Comparison of ENCODE assay signal across 16 mouse cellular contexts in genomic region chr1:135561282-135561681, GRCm38 (mm10). TPM values are rescaled to one million over a fixed set of nuclear protein-coding genes. Genes with fewer than 3 reads are reported as not detected.
A peak's percentile ranks its signal among the peaks of the same experiment; 100 is the strongest.
DNase-seq lines count a peak whose midpoint lies in the region; ATAC-seq lines count a peak whose summit lies in the region.
"Had no signal": no experiment of that assay in that cellular context is flagged by ENCODE, and none has a peak within 500 bp of the region (broad histone marks: within the 10 kb centered on the region; RNA-seq: fewer than 3 reads in every experiment).

No protein-coding gene starts in this region.

- H3K9me3 ChIP-seq in hindbrain, embryonic 11.5 days (ENCODE audit: control insufficient read depth, low read length) = no peaks in the 10 kb centered on the region
- H3K9me3 ChIP-seq in hindbrain, embryonic 12.5 days (replicated peaks) = no peaks in the 10 kb centered on the region
- no peaks in the 10 kb centered on the region for H3K9me3 ChIP-seq in neural tube, embryonic 13.5 days
- H3K9me3 ChIP-seq in forebrain, embryonic 14.5 days (replicated peaks; ENCODE audit: control insufficient read depth, low read length) = no peaks in the 10 kb centered on the region
- no peaks in the 10 kb centered on the region for H3K9me3 ChIP-seq in neural tube, embryonic 15.5 days (replicated peaks)
- H3K9me3 ChIP-seq: stomach, embryonic 15.5 days had no signal

- H3K4me3 ChIP-seq in hindbrain, embryonic 11.5 days (ENCODE audit: low read depth, low read length) = no peak overlapping the region
- no peak overlapping the region for H3K4me3 ChIP-seq in hindbrain, embryonic 12.5 days
- H3K4me3 ChIP-seq in neural tube, embryonic 13.5 days = no peak overlapping the region
- no peak overlapping the region for H3K4me3 ChIP-seq in forebrain, embryonic 14.5 days (ENCODE audit: low read depth, low read length)
- no peak overlapping the region for H3K4me3 ChIP-seq in neural tube, embryonic 15.5 days (replicated peaks)
- H3K4me3 ChIP-seq: gastrocnemius, adult 2 months; stomach, embryonic 15.5 days had no signal

- peaks cover 18% of the 10 kb centered on the region for H3K4me1 ChIP-seq in hindbrain, embryonic 11.5 days (replicated peaks; ENCODE audit: control insufficient read depth, insufficient read depth, low read length)
- H3K4me1 ChIP-seq in hindbrain, embryonic 12.5 days = peaks cover 60% of the 10 kb centered on the region
- H3K4me1 ChIP-seq in neural tube, embryonic 13.5 days (replicated peaks) = peaks cover 89% of the 10 kb centered on the region
- H3K4me1 ChIP-seq in forebrain, embryonic 14.5 days (ENCODE audit: control insufficient read depth, insufficient read depth, low read length) = peaks cover 62% of the 10 kb centered on the region
- H3K4me1 ChIP-seq in neural tube, embryonic 15.5 days = peaks cover 84% of the 10 kb centered on the region

- H3K36me3 ChIP-seq in hindbrain, embryonic 11.5 days (ENCODE audit: control insufficient read depth, insufficient read depth, low read length) = no peaks in the 10 kb centered on the region
- H3K36me3 ChIP-seq in hindbrain, embryonic 12.5 days = no peaks in the 10 kb centered on the region
- H3K36me3 ChIP-seq in neural tube, embryonic 13.5 days = 0 out of 2 replicates have a peak, but pooled peaks cover 3% of the 10 kb centered on the region
- no peaks in the 10 kb centered on the region for H3K36me3 ChIP-seq in forebrain, embryonic 14.5 days (ENCODE audit: control insufficient read depth, insufficient read depth, low read length)
- no peaks in the 10 kb centered on the region for H3K36me3 ChIP-seq in neural tube, embryonic 15.5 days
- H3K36me3 ChIP-seq: stomach, embryonic 15.5 days had no signal

- 32% methylated on average over 5 of the region's 6 CpGs for WGBS in hindbrain, embryonic 11.5 days
- 31% methylated on average over 6 of the region's 6 CpGs for WGBS in hindbrain, embryonic 12.5 days
- 48% methylated on average over 6 of the region's 6 CpGs for WGBS in neural tube, embryonic 13.5 days
- WGBS in forebrain, embryonic 14.5 days = 11% methylated on average over 6 of the region's 6 CpGs
- WGBS in neural tube, embryonic 15.5 days = 43% methylated on average over 6 of the region's 6 CpGs

- 0 out of 2 replicates have a peak overlapping the region, but pooled peaks have one; percentile 24 for H3K27ac ChIP-seq in hindbrain, embryonic 11.5 days (ENCODE audit: low read depth, low read length)
- no peak overlapping the region for H3K27ac ChIP-seq in hindbrain, embryonic 12.5 days
- H3K27ac ChIP-seq in neural tube, embryonic 13.5 days (replicated peaks) = peak overlapping the region; percentile 67
- H3K27ac ChIP-seq in forebrain, embryonic 14.5 days (ENCODE audit: low read depth, low read length) = peak overlapping the region; percentile 80
- 0 out of 2 replicates have a peak overlapping the region, but pooled peaks have one; percentile 13 for H3K27ac ChIP-seq in neural tube, embryonic 15.5 days (replicated peaks)
- H3K27ac ChIP-seq: gastrocnemius, adult 2 months; stomach, embryonic 15.5 days had no signal

- intact Hi-C loops in gastrocnemius, postnatal 36 days (cut with DNase I) = no loop called here

- no peak for ATAC-seq in hindbrain, embryonic 11.5 days (ENCODE audit: low FRiP score)
- no peak for ATAC-seq in hindbrain, embryonic 12.5 days (ENCODE audit: low FRiP score)
- ATAC-seq in neural tube, embryonic 13.5 days (ENCODE audit: low read depth) = no peak
- peak; percentile 43 for ATAC-seq in forebrain, embryonic 14.5 days
- no peak for ATAC-seq in neural tube, embryonic 15.5 days (ENCODE audit: low FRiP score)
- ATAC-seq: intestine, embryonic 16.5 days had no signal

- no peak overlapping the region for H3K4me2 ChIP-seq in hindbrain, embryonic 11.5 days (replicated peaks; ENCODE audit: low read depth, low read length)
- H3K4me2 ChIP-seq in hindbrain, embryonic 12.5 days (replicated peaks) = no peak overlapping the region
- H3K4me2 ChIP-seq in neural tube, embryonic 13.5 days = no peak overlapping the region
- H3K4me2 ChIP-seq in forebrain, embryonic 14.5 days (ENCODE audit: low read length) = no peak overlapping the region
- H3K4me2 ChIP-seq in neural tube, embryonic 15.5 days = no peak overlapping the region
- H3K4me2 ChIP-seq: lung, embryonic 14.5 days; stomach, embryonic 15.5 days had no signal

- no peak for DNase-seq in hindbrain, embryonic 11.5 days (ENCODE audit: low spot score)
- DNase-seq in neural tube, embryonic 10.5 days (ENCODE audit: extremely low spot score, low spot score) = no peak
- DNase-seq in forebrain, embryonic 14.5 days (ENCODE audit: low spot score) = peak; percentile 58
- no peak for DNase-seq in gastrocnemius, postnatal 36 days
- DNase-seq: B cell, adult 2 months; cerebellum, adult 9-10 months; embryo, embryonic 11 days; gastrocnemius, adult 2 months; heart, postnatal 14 days; liver; lung, embryonic 14.5 days had no signal

- H3K9ac ChIP-seq in hindbrain, embryonic 11.5 days (ENCODE audit: low read depth, low read length) = no peak overlapping the region
- no peak overlapping the region for H3K9ac ChIP-seq in hindbrain, embryonic 12.5 days
- no peak overlapping the region for H3K9ac ChIP-seq in neural tube, embryonic 13.5 days
- peak overlapping the region; percentile 32 for H3K9ac ChIP-seq in forebrain, embryonic 14.5 days (ENCODE audit: low read length)
- H3K9ac ChIP-seq in neural tube, embryonic 15.5 days (replicated peaks) = no peak overlapping the region
- H3K9ac ChIP-seq: lung, embryonic 14.5 days; stomach, embryonic 15.5 days had no signal

- no peaks in the 10 kb centered on the region for H3K27me3 ChIP-seq in hindbrain, embryonic 11.5 days (ENCODE audit: control insufficient read depth, insufficient read depth, low read length)
- H3K27me3 ChIP-seq in hindbrain, embryonic 12.5 days = no peaks in the 10 kb centered on the region
- H3K27me3 ChIP-seq in neural tube, embryonic 13.5 days = no peaks in the 10 kb centered on the region
- H3K27me3 ChIP-seq in forebrain, embryonic 14.5 days (replicated peaks; ENCODE audit: control insufficient read depth, insufficient read depth, low read length) = no peaks in the 10 kb centered on the region
- H3K27me3 ChIP-seq in neural tube, embryonic 15.5 days (replicated peaks) = no peaks in the 10 kb centered on the region
- H3K27me3 ChIP-seq: stomach, embryonic 15.5 days had no signal

RNA-seq across cellular contexts. Expression of gene Nav1, which starts 45.8 kb away (rescaled TPM):
- 16.9 and 21.0 TPM in 2 replicates for polyA plus RNA-seq in hindbrain, embryonic 11.5 days (2014; fragmentation: Nextera tagmentation; extraction: Ambion mirVana)
- 35.9 and 41.0 TPM in 2 replicates for polyA plus RNA-seq in hindbrain, embryonic 12.5 days (2016; fragmentation: Nextera tagmentation; extraction: Ambion mirVana)
- polyA plus RNA-seq in neural tube, embryonic 13.5 days (2015; fragmentation: Nextera tagmentation; extraction: Ambion mirVana) = 34.9 and 38.6 TPM in 2 replicates
- 26.1 and 38.3 TPM in 2 replicates for polyA plus RNA-seq in forebrain, embryonic 14.5 days (2014; fragmentation: Nextera tagmentation; extraction: Ambion mirVana)
- polyA plus RNA-seq in neural tube, embryonic 15.5 days (2015; fragmentation: Nextera tagmentation; extraction: Ambion mirVana) = 40.8 and 44.1 TPM in 2 replicates
- 1 to 10 TPM; 8.7 to 9.7 TPM for total RNA-seq in gastrocnemius, postnatal 36 days (2021)
